Mouse (Mus musculus): ENCODE results near the gene Tmod4. TPM values are rescaled to one million over a fixed set of nuclear protein-coding genes. Genes with fewer than 3 reads are reported as not detected.

Tmod4 gene
- polyA plus RNA-seq, 1 experiment from 2014 or later: 1.0 TPM

DNA sequence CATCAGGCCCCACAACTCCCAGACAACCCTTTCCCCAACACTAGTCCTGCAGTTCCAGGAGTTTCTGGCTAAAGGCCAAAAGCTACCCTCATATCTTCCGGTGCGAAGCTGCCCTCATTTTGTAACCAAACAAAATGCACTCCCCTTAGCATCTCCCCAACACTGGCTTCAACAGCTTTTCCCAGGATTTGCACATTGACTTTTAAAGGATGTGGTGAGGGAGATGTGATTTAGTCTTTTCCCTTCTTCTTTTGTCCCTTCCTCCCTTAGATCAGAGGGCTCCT, 38.0 kb downstream of the Tmod4 start:
- Histone ChIP-seq H3K36me3 (ENCODE audit: control insufficient read depth, insufficient read depth, low read length) (peaks cover 4% of the 10 kb centered on the region; the same call in 1 of the 2 replicates), H3K27me3 (ENCODE audit: control insufficient read depth, insufficient read depth, low read length) (no peaks in the 10 kb centered on the region), H3K9ac (ENCODE audit: low read length) (peak overlapping the region; percentile 87), H3K27ac (ENCODE audit: low read depth, low read length) (no peak overlapping the region), H3K9me3 (ENCODE audit: control insufficient read depth, low read length) (no peaks in the 10 kb centered on the region), H3K4me1 (ENCODE audit: control insufficient read depth, insufficient read depth, low read length) (peaks cover 24% of the 10 kb centered on the region), H3K4me2 (ENCODE audit: low read depth) (peak overlapping the region; percentile 66), H3K4me3 (ENCODE audit: low read depth, low read length) (peak overlapping the region; percentile 86)
- ATAC-seq (ENCODE audit: insufficient read depth, low FRiP score, low TSS enrichment) (no peak), DNase-seq (ENCODE audit: low spot score) (no peak)
- WGBS: 59% methylated on average over 2 of the region's 2 CpGs

GRCm38 (mm10) chr3:95163419-95164255, 39.4 kb downstream of the Tmod4 start:
- 66% methylated on average over 11 of the region's 11 CpGs for WGBS
- Histone ChIP-seq H3K36me3 (ENCODE audit: control insufficient read depth, insufficient read depth, low read length) (peaks cover 4% of the 10 kb centered on the region), H3K9ac (ENCODE audit: low read length) (no peak overlapping the region), H3K27me3 (ENCODE audit: control insufficient read depth, insufficient read depth, low read length) (no peaks in the 10 kb centered on the region), H3K9me3 (ENCODE audit: control insufficient read depth, low read length) (no peaks in the 10 kb centered on the region), H3K27ac (ENCODE audit: low read depth, low read length) (no peak overlapping the region), H3K4me3 (ENCODE audit: low read depth, low read length) (no peak overlapping the region), H3K4me2 (ENCODE audit: low read depth) (peak overlapping the region; percentile 66), H3K4me1 (ENCODE audit: control insufficient read depth, insufficient read depth, low read length) (peaks cover 24% of the 10 kb centered on the region)
- DNase-seq (ENCODE audit: low spot score) (no peak), ATAC-seq (ENCODE audit: insufficient read depth, low FRiP score, low TSS enrichment) (no peak)

DNA sequence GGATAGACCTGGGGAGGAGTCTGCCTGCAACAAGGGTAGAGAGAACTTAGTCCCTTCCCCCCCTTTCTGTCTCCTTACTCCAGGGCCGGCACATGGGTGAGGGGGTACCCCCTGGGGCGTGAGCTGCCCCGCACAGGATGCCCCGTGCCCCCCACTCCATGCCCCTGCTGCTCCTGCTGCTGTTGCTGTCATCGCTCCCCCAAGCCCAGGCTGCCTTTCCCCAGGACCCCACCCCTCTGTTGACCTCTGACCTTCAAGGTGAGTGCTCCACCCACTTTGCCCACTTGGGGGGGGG, 39.9 kb downstream of the Tmod4 start:
- no peak for DNase-seq (ENCODE audit: low spot score)
- Histone ChIP-seq H3K4me3 (ENCODE audit: low read depth, low read length) (no peak overlapping the region), H3K9ac (ENCODE audit: low read length) (no peak overlapping the region), H3K27ac (ENCODE audit: low read depth, low read length) (no peak overlapping the region), H3K27me3 (ENCODE audit: control insufficient read depth, insufficient read depth, low read length) (no peaks in the 10 kb centered on the region), H3K36me3 (ENCODE audit: control insufficient read depth, insufficient read depth, low read length) (peaks cover 9% of the 10 kb centered on the region), H3K4me2 (ENCODE audit: low read depth) (no peak overlapping the region), H3K4me1 (ENCODE audit: control insufficient read depth, insufficient read depth, low read length) (peaks cover 24% of the 10 kb centered on the region), H3K9me3 (ENCODE audit: control insufficient read depth, low read length) (no peaks in the 10 kb centered on the region)
- WGBS: 82% methylated on average over 4 of the region's 5 CpGs
- ATAC-seq (ENCODE audit: insufficient read depth, low FRiP score, low TSS enrichment): no peak

DNA sequence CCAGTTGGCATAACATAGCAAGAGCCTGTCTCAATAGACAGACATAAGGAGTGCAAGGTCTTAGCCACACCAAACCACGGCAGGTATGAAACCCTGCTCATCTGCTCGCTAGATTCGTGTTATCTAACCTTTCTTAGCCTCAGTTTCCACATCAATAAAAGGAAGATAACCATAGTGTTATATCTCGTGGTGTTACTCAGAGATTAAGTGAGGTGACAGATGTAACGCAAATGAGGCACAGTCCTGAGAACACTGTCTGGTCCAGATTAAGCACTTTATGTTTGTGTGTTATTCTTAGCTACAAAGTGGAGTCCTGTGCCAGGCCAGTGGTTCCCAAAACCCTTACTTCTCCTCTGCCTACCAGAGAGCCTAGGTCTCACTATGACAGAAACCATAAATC, 40.6 kb downstream of the Tmod4 start:
- H3K4me2 ChIP-seq (ENCODE audit: low read depth): no peak overlapping the region
- H3K9me3 ChIP-seq (ENCODE audit: control insufficient read depth, low read length): no peaks in the 10 kb centered on the region
- DNase-seq (ENCODE audit: low spot score): no peak
- no peak overlapping the region for H3K4me3 ChIP-seq (ENCODE audit: low read depth, low read length)
- peaks cover 13% of the 10 kb centered on the region for H3K36me3 ChIP-seq (ENCODE audit: control insufficient read depth, insufficient read depth, low read length)
- H3K4me1 ChIP-seq (ENCODE audit: control insufficient read depth, insufficient read depth, low read length): peaks cover 21% of the 10 kb centered on the region
- no peak for ATAC-seq (ENCODE audit: insufficient read depth, low FRiP score, low TSS enrichment)
- H3K9ac ChIP-seq (ENCODE audit: low read length): no peak overlapping the region
- H3K27me3 ChIP-seq (ENCODE audit: control insufficient read depth, insufficient read depth, low read length): peaks cover under 1% of the 10 kb centered on the region
- WGBS: 80% methylated on average over 5 of the region's 5 CpGs
- H3K27ac ChIP-seq (ENCODE audit: low read depth, low read length): no peak overlapping the region

DNA sequence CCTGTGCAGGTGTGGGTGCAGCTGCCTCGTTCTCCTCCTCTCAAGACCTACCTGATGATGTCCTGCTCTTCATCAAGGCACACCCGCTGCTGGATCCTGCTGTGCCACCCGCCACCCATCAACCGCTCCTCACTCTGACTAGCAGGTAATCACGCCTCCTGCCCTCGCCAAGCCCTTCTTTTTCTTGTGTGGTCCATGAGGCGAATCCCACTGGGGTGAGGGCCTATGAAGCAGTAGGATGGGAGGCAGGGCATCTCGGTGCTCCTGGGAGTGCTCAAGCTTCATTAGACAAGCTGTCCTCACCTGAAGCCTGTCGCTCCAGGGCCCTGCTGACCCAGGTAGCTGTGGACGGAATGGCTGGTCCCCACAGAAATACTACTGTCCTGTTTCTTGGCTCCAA, 45.7 kb downstream of the Tmod4 start:
- Histone ChIP-seq H3K4me2 (ENCODE audit: low read depth) (no peak overlapping the region), H3K4me3 (ENCODE audit: low read depth, low read length) (no peak overlapping the region), H3K27ac (ENCODE audit: low read depth, low read length) (no peak overlapping the region), H3K36me3 (ENCODE audit: control insufficient read depth, insufficient read depth, low read length) (peaks cover 28% of the 10 kb centered on the region), H3K27me3 (ENCODE audit: control insufficient read depth, insufficient read depth, low read length) (peaks cover 43% of the 10 kb centered on the region), H3K9ac (ENCODE audit: low read length) (no peak overlapping the region), H3K4me1 (ENCODE audit: control insufficient read depth, insufficient read depth, low read length) (peaks cover 3% of the 10 kb centered on the region; the same call in 1 of the 2 replicates), H3K9me3 (ENCODE audit: control insufficient read depth, low read length) (no peaks in the 10 kb centered on the region)
- WGBS: 86% methylated on average over 10 of the region's 10 CpGs
- ATAC-seq (ENCODE audit: insufficient read depth, low FRiP score, low TSS enrichment): no peak
- DNase-seq (ENCODE audit: low spot score): no peak

- Histone ChIP-seq H3K27me3 (ENCODE audit: control insufficient read depth, insufficient read depth, low read length) (peaks cover 43% of the 10 kb centered on the region), H3K9me3 (ENCODE audit: control insufficient read depth, low read length) (no peaks in the 10 kb centered on the region), H3K4me3 (ENCODE audit: low read depth, low read length) (no peak overlapping the region), H3K27ac (ENCODE audit: low read depth, low read length) (no peak overlapping the region), H3K4me1 (ENCODE audit: control insufficient read depth, insufficient read depth, low read length) (peaks cover 3% of the 10 kb centered on the region; the same call in 1 of the 2 replicates), H3K36me3 (ENCODE audit: control insufficient read depth, insufficient read depth, low read length) (peaks cover 28% of the 10 kb centered on the region), H3K4me2 (ENCODE audit: low read depth) (no peak overlapping the region), H3K9ac (ENCODE audit: low read length) (no peak overlapping the region)
- no peak for ATAC-seq (ENCODE audit: insufficient read depth, low FRiP score, low TSS enrichment)
- no peak for DNase-seq (ENCODE audit: low spot score)
- 76% methylated on average over 6 of the region's 6 CpGs for WGBS
Observed at GRCm38 (mm10) chr3:95171105-95171504, 46.8 kb downstream of the Tmod4 start.

DNA sequence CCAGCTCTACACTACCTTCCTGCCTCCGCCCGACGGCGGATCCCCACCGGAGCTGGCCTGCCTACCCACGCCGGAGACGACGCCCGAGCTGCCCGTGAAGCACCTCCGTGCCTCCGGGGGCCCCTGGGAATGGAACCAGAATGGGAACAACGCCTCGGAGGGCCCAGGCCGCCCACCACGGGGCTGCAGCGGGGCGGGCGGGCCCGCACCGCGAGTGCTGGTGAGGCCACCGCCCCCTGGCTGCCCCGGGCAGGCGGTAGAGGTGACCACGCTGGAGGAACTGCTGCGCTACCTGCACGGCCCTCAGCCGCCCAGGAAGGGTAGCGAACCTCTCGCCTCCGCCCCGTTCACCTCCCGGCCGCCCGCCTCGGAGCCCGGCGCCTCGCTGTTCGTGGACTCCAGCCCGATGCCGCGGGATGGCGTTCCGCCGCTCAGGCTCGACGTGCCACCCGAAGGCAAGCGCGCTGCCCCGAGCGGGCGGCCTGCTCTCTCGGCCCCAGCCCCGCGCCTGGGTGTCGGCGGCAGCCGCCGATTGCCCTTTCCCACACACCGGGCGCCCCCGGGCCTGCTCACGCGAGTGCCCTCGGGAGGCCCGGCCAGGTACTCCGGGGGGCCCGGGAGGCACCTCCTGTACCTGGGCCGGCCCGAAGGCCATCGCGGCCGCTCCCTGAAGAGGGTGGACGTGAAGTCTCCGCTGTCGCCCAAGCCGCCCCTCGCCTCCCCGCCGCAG, 48.4 kb downstream of the Tmod4 start:
- H3K4me1 ChIP-seq (ENCODE audit: control insufficient read depth, insufficient read depth, low read length): peaks cover 3% of the 10 kb centered on the region; the same call in 1 of the 2 replicates
- H3K27me3 ChIP-seq (ENCODE audit: control insufficient read depth, insufficient read depth, low read length): peaks cover 43% of the 10 kb centered on the region
- 14% methylated on average over 49 of the region's 84 CpGs for WGBS
- H3K9me3 ChIP-seq (ENCODE audit: control insufficient read depth, low read length): no peaks in the 10 kb centered on the region
- no peak overlapping the region for H3K27ac ChIP-seq (ENCODE audit: low read depth, low read length)
- H3K4me3 ChIP-seq (ENCODE audit: low read depth, low read length): peak overlapping the region; percentile 8; the same call in 1 of the 2 replicates
- DNase-seq (ENCODE audit: low spot score): peak; percentile 17
- no peak for ATAC-seq (ENCODE audit: insufficient read depth, low FRiP score, low TSS enrichment)
- H3K4me2 ChIP-seq (ENCODE audit: low read depth): no peak overlapping the region; the same call in 1 of the 2 replicates
- no peak overlapping the region for H3K9ac ChIP-seq (ENCODE audit: low read length)
- H3K36me3 ChIP-seq (ENCODE audit: control insufficient read depth, insufficient read depth, low read length): peaks cover 25% of the 10 kb centered on the region

GRCm38 (mm10) chr3:95173256-95173949, 49.1 kb downstream of the Tmod4 start:
- WGBS: 4% methylated on average over 58 of the region's 58 CpGs
- peak overlapping the region; percentile 50 for H3K9ac ChIP-seq (ENCODE audit: low read length)
- peak overlapping the region; percentile 38 for H3K4me2 ChIP-seq (ENCODE audit: low read depth)
- H3K27ac ChIP-seq (ENCODE audit: low read depth, low read length): no peak overlapping the region
- peak overlapping the region; percentile 27 for H3K4me3 ChIP-seq (ENCODE audit: low read depth, low read length)
- ATAC-seq (ENCODE audit: insufficient read depth, low FRiP score, low TSS enrichment): no peak; the same call in 1 of the 2 replicates
- H3K27me3 ChIP-seq (ENCODE audit: control insufficient read depth, insufficient read depth, low read length): peaks cover 43% of the 10 kb centered on the region
- H3K9me3 ChIP-seq (ENCODE audit: control insufficient read depth, low read length): no peaks in the 10 kb centered on the region
- H3K4me1 ChIP-seq (ENCODE audit: control insufficient read depth, insufficient read depth, low read length): peaks cover 3% of the 10 kb centered on the region; the same call in 1 of the 2 replicates
- peak; percentile 46 for DNase-seq (ENCODE audit: low spot score)
- peaks cover 25% of the 10 kb centered on the region for H3K36me3 ChIP-seq (ENCODE audit: control insufficient read depth, insufficient read depth, low read length)

Measured in neural tube, embryonic 11.5 days (tissue).